Mouse (Mus musculus) heart, adult 2 months (tissue): ENCODE measurements around the gene Hacd1. TPM values are rescaled to one million over a fixed set of nuclear protein-coding genes. Genes with fewer than 3 reads are reported as not detected.

ENCODE experiments used
- DNase-seq, 2 experiments: peaks; one replicate each; pipeline ENCODE4 v3.0.0; 2021
- H3K27ac ChIP-seq: fragments of 200-600 bp; 2 replicates; pipeline ENCODE4 v1.8.1; 2022
- H3K27me3 ChIP-seq: fragments of 200-500 bp; 2 replicates; pipeline ENCODE4 v1.6.1; 2012; ENCODE audit warnings: mild to moderate bottlenecking, low read length, inconsistent platforms, mixed read lengths; ENCODE audit not compliant: control insufficient read depth, insufficient read depth
- H3K36me3 ChIP-seq: fragments of 200-500 bp; 2 replicates; pipeline ENCODE4 v1.6.1; 2012; ENCODE audit warnings: low read length, inconsistent platforms; ENCODE audit not compliant: control insufficient read depth, insufficient read depth
- H3K4me1 ChIP-seq: fragments of 200-500 bp; 2 replicates; pipeline ENCODE4 v1.6.1; 2011; ENCODE audit warnings: low read length; ENCODE audit not compliant: control insufficient read depth, insufficient read depth
- H3K4me3 ChIP-seq: fragments of 200-600 bp; 2 replicates; pipeline ENCODE4 v1.8.1; 2022
- H3K79me2 ChIP-seq: fragments of 200-500 bp; replicated peaks from 2 replicates; pipeline ENCODE4 v1.6.1; 2012; ENCODE audit warnings: mild to moderate bottlenecking, inconsistent platforms, low read length, moderate library complexity, mixed read lengths; ENCODE audit not compliant: control insufficient read depth, insufficient read depth
- H3K9ac ChIP-seq: fragments of 200-500 bp; 2 replicates; pipeline ENCODE4 v1.6.1; 2012; ENCODE audit warnings: low read depth, mild to moderate bottlenecking, control low read depth, inconsistent platforms, low read length, mixed read lengths
- CTCF ChIP-seq: fragments of 200-600 bp; IDR thresholded peaks from 2 replicates; pipeline ENCODE4 v1.8.1; 2022; ENCODE audit warnings: antibody characterized with exemption, mild to moderate bottlenecking, moderate library complexity
- EP300 ChIP-seq: fragments of 200-500 bp; IDR thresholded peaks from 2 replicates; pipeline ENCODE4 v1.6.1; 2011; ENCODE audit warnings: low read depth, low read length, control low read depth; ENCODE audit not compliant: insufficient read depth
- POLR2A ChIP-seq: fragments of 200-500 bp; IDR thresholded peaks from 2 replicates; pipeline ENCODE4 v1.6.1; 2011; ENCODE audit warnings: mild to moderate bottlenecking, low read depth, low read length, control low read depth; ENCODE audit not compliant: insufficient read depth
- WGBS: fragments of 180-500 bp; shearing (Covaris S2); methylation state at CpG from one replicate; pipeline ENCODE4 v1.1.7; 2018; 5-methylcytosine and 5-hydroxymethylcytosine counted together
- intact Hi-C: fragments of 180-260 bp; cut with DNase I; formaldehyde crosslinking; loops from one replicate; pipeline ENCODE4 v1.15.1; 2025
- polyA plus RNA-seq: library from polyadenylated mRNA; depleted of rRNA; stranded (reverse); fragments of >200 nt; gene quantifications from 2 replicates; pipeline ENCODE4 v1.2.3, GENCODE M21; 2012
- total RNA-seq, 2 experiments: library from RNA; stranded (reverse); gene quantifications; 2 replicates each; pipeline ENCODE4 v1.2.3; 2021

Gene Hacd1
- total and polyA plus RNA-seq, 3 experiments: 69.3 to 95.8 (median 71.0) TPM

DNA sequence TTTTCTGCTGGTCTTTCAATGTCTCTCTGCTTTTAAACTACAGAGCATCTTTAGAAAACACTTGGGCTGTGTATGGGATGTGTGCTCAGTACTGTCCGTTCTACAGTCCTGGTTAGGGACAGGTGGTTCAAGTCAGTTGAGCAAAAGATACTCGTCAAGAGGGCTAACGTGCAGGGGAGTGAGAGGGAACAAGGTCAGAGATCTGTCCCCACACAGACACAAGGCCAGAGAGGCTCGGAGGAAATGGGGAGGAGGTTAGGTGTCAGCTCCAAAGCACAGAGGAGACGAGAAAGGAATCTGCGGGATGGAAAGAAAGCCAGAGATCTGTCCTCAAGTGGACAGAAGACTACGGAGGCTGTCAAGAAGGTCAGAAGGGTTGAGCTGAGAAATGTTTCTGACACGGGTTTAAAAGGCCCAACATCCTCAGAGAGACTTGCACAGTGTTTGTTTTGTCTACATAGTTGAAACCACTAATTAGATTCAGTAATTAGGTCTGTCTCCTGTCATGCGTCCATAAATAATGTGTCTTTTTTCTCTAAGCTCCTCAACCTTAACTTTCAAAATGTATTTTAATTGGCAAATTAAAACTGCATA is 12.3 kb downstream of the Hacd1 start:
- no peaks in the 10 kb centered on the region for H3K79me2 ChIP-seq
- no peaks in the 10 kb centered on the region for H3K27me3 ChIP-seq
- no peak for DNase-seq
- no peaks in the 10 kb centered on the region for H3K4me1 ChIP-seq
- no peaks in the 10 kb centered on the region for H3K36me3 ChIP-seq
- TF ChIP-seq CTCF (no peak), POLR2A (no peak), EP300 (no peak)
- H3K9ac ChIP-seq: no peak overlapping the region
- H3K27ac ChIP-seq: no peak overlapping the region
- H3K4me3 ChIP-seq: no peak overlapping the region
- WGBS: 62% methylated on average over 9 of the region's 9 CpGs
- intact Hi-C loops: loop anchor here (10.0 kb wide), 1 partner anchor 101 kb away; no protein-coding TSS in a partner anchor

- Histone ChIP-seq H3K4me3 (no peak overlapping the region), H3K4me1 (no peaks in the 10 kb centered on the region), H3K27me3 (no peaks in the 10 kb centered on the region), H3K27ac (no peak overlapping the region), H3K79me2 (no peaks in the 10 kb centered on the region), H3K9ac (no peak overlapping the region), H3K36me3 (no peaks in the 10 kb centered on the region)
- intact Hi-C loops: loop anchor here (10.0 kb wide), 1 partner anchor 102 kb away; no protein-coding TSS in a partner anchor
- WGBS: 84% methylated on average over 3 of the region's 3 CpGs
- DNase-seq: no peak
- TF ChIP-seq POLR2A (no peak), CTCF (no peak), EP300 (no peak)
Observed at GRCm38 (mm10) chr2:14043011-14043410, 12.9 kb downstream of the Hacd1 start.

DNA sequence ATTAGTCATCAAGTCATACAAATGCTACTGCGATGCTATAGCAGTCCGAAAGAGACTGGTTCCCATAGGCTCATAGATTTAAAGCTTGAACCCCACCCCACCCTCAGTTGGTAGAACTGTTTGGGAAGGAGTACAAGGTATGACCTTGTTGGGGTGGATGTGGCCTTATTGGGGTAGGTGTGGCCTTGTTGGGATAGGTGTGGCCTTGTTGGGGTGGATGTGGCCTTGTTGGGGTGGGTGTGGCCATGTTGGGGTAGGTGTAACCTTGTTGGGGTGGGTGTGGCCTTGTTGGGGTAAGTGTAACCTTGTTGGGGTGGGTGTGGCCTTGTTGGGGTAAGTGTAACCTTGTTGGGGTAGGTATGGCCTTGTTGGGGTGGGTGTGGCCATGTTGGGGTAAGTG is 14.7 kb downstream of the Hacd1 start:
- DNase-seq: no peak
- intact Hi-C loops: loop anchor here (10.0 kb wide), 1 partner anchor 104 kb away; no protein-coding TSS in a partner anchor
- 91% methylated on average over 2 of the region's 2 CpGs for WGBS
- H3K27me3 ChIP-seq: no peaks in the 10 kb centered on the region
- no peaks in the 10 kb centered on the region for H3K36me3 ChIP-seq
- no peak overlapping the region for H3K9ac ChIP-seq
- no peak overlapping the region for H3K4me3 ChIP-seq
- no peaks in the 10 kb centered on the region for H3K4me1 ChIP-seq
- TF ChIP-seq CTCF (no peak), EP300 (no peak), POLR2A (no peak)
- no peak overlapping the region for H3K27ac ChIP-seq
- H3K79me2 ChIP-seq: no peaks in the 10 kb centered on the region

DNA sequence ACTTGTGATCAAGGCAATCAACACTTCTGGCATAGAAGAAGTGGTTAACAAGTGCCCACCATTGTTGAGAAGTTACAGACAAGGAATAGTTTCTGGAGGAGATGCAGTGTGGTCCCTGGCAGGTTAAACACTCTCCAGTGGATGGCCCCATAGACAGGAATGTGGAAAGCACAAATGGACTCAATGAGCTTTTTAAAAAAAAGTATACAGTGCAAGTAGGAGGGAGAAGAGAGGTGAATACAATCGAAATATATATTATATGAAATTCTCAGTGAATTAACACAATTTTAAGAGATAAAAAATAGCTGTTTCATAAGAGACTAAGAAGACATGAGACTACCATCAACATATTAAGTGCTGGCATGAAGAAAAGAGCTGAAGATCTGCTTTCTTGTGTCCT is 36.7 kb downstream of the Hacd1 start:
- Histone ChIP-seq H3K27me3 (no peaks in the 10 kb centered on the region), H3K36me3 (no peaks in the 10 kb centered on the region), H3K79me2 (no peaks in the 10 kb centered on the region), H3K27ac (no peak overlapping the region), H3K4me3 (no peak overlapping the region), H3K9ac (no peak overlapping the region), H3K4me1 (no peaks in the 10 kb centered on the region)
- WGBS: 92% methylated on average over 1 of the region's 1 CpGs
- intact Hi-C loops: no loop called here
- TF ChIP-seq POLR2A (no peak), CTCF (no peak), EP300 (no peak)
- no peak for DNase-seq

- Histone ChIP-seq H3K9ac (no peak overlapping the region), H3K27ac (no peak overlapping the region), H3K27me3 (no peaks in the 10 kb centered on the region), H3K4me3 (no peak overlapping the region), H3K36me3 (no peaks in the 10 kb centered on the region), H3K4me1 (no peaks in the 10 kb centered on the region), H3K79me2 (no peaks in the 10 kb centered on the region)
- TF ChIP-seq POLR2A: no peak
- TF ChIP-seq CTCF: no peak
- TF ChIP-seq EP300: no peak
- 91% methylated on average over 1 of the region's 1 CpGs for WGBS
- intact Hi-C loops: no loop called here
- no peak for DNase-seq
Observed at GRCm38 (mm10) chr2:14005121-14005520, 50.8 kb downstream of the Hacd1 start.

DNA sequence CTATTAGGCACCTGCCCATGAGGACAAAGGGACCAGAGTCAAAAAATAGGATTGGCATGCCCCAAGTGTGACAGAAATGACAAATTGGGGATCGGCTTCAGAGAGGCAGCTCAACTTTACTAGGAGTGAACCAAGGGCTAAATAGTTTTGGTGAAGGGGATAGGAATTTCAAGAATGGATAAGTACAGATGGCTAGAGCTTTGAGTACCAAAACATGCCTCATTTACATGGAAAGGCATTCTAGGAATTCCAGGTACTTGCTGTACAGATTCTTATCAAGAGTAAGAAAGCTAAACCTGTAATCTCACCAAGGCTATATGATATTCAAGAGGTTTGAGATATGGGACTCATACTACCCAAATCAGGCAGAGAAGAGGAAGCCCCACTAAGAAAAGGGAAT is 95.8 kb downstream of the Hacd1 start:
- Histone ChIP-seq H3K27ac (no peak overlapping the region), H3K27me3 (no peaks in the 10 kb centered on the region), H3K4me1 (no peaks in the 10 kb centered on the region), H3K79me2 (no peaks in the 10 kb centered on the region), H3K9ac (no peak overlapping the region), H3K4me3 (no peak overlapping the region), H3K36me3 (no peaks in the 10 kb centered on the region)
- TF ChIP-seq POLR2A (no peak), CTCF (no peak), EP300 (no peak)
- 89% methylated on average over 1 of the region's 1 CpGs for WGBS
- no peak for DNase-seq
- intact Hi-C loops: no loop called here
